Mouse (Mus musculus) stomach, embryonic 14.5 days (tissue): ENCODE data around the gene Tm9sf1. TPM values are rescaled to one million over a fixed set of nuclear protein-coding genes. Genes with fewer than 3 reads are reported as not detected.
A peak's percentile ranks its signal among the peaks of the same experiment; 100 is the strongest.

Experiments
- ATAC-seq: fragments of 200-750 bp; cut with Nextera tagmentation; 2 replicates; pipeline ENCODE4 v1.8.0; 2017; ENCODE audit warnings: low read depth, moderate TSS enrichment; ENCODE audit not compliant: insufficient number of reproducible peaks, insufficient read depth, low FRiP score
- H3K27ac ChIP-seq: fragments of 300-500 bp; sonication (generic); 2 replicates; pipeline ENCODE4 v1.5.1; 2014; ENCODE audit warnings: mild to moderate bottlenecking, low read length, moderate library complexity, mixed read lengths
- H3K27me3 ChIP-seq: fragments of 300-500 bp; sonication (generic); 2 replicates; pipeline ENCODE4 v1.6.1; 2014; ENCODE audit warnings: low read length, control low read depth, mixed read lengths; ENCODE audit not compliant: control insufficient read depth, insufficient read depth
- H3K36me3 ChIP-seq: fragments of 300-500 bp; sonication (generic); 2 replicates; pipeline ENCODE4 v1.6.1; 2014; ENCODE audit warnings: mild to moderate bottlenecking, control low read depth, low read length, moderate library complexity, mixed read lengths; ENCODE audit not compliant: control insufficient read depth, insufficient read depth
- H3K4me1 ChIP-seq: fragments of 300-500 bp; sonication (generic); 2 replicates; pipeline ENCODE4 v1.6.1; 2014; ENCODE audit warnings: low read length, control low read depth, mixed read lengths; ENCODE audit not compliant: control insufficient read depth, insufficient read depth
- H3K4me2 ChIP-seq: fragments of 300-500 bp; sonication (generic); replicated peaks from 2 replicates; pipeline ENCODE4 v1.6.1; 2014; ENCODE audit warnings: low read depth, low read length, control low read depth
- H3K4me3 ChIP-seq: fragments of 300-500 bp; sonication (generic); 2 replicates; pipeline ENCODE4 v1.5.1; 2014; ENCODE audit warnings: low read depth, low read length, control low read depth
- H3K9ac ChIP-seq: fragments of 300-500 bp; sonication (generic); replicated peaks from 2 replicates; pipeline ENCODE4 v1.6.1; 2014; ENCODE audit warnings: low read depth, mild to moderate bottlenecking, control low read depth, low read length, moderate library complexity, mixed read lengths
- H3K9me3 ChIP-seq: fragments of 300-500 bp; sonication (generic); 2 replicates; pipeline ENCODE4 v1.6.1; 2016; ENCODE audit warnings: low read depth, low read length, control low read depth; ENCODE audit not compliant: control insufficient read depth
- WGBS: fragments of 180-500 bp; shearing (Covaris S2); extraction: QIAGEN DNeasy Blood & Tissue Kit; methylation state at CpG from one replicate; pipeline ENCODE4 v1.1.7; 2014; 5-methylcytosine and 5-hydroxymethylcytosine counted together
- polyA plus RNA-seq: library from polyadenylated mRNA; unstranded; fragments of >200 nt; fragmentation: Nextera tagmentation; extraction: Ambion mirVana; gene quantifications from 2 replicates; pipeline ENCODE4 v1.2.1, GENCODE M21; 2014

Tm9sf1 gene
- polyA plus RNA-seq, 1 experiment from 2014 or later, result 109 TPM

- Histone ChIP-seq H3K27ac (no peak overlapping the region), H3K36me3 (peaks cover 50% of the 10 kb centered on the region)
- WGBS, result 92% methylated on average over 11 of the region's 11 CpGs
These were observed 38.8 kb downstream of the Tm9sf1 start for GRCm38 (mm10) chr14:55604823-55605222.

GRCm38 (mm10) chr14:55603633-55604576 is 39.7 kb downstream of the Tm9sf1 start:
- H3K4me1 ChIP-seq, result peaks cover 10% of the 10 kb centered on the region; the same call in 1 of the 2 replicates
- peak overlapping the region; percentile 79 for H3K27ac ChIP-seq
- peak overlapping the region; percentile 29 for H3K4me3 ChIP-seq
- 0 out of 2 replicates have a peak overlapping the region, but pooled peaks have one; percentile 11 for H3K9ac ChIP-seq
- peak; percentile 93 for ATAC-seq
- H3K4me2 ChIP-seq, result peak overlapping the region; percentile 49
- 12% methylated on average over 19 of the region's 19 CpGs for WGBS
- no peaks in the 10 kb centered on the region for H3K27me3 ChIP-seq
- H3K36me3 ChIP-seq, result peaks cover 56% of the 10 kb centered on the region
- no peaks in the 10 kb centered on the region for H3K9me3 ChIP-seq

More at GRCm38 (mm10) chr14:55604823-55605222, 38.8 kb downstream of the Tm9sf1 start:
- Histone ChIP-seq H3K4me2 (no peak overlapping the region; the same call in 1 of the 2 replicates), H3K9ac (0 out of 2 replicates have a peak overlapping the region, but pooled peaks have one; percentile 11), H3K4me1 (peaks cover 10% of the 10 kb centered on the region; the same call in 1 of the 2 replicates), H3K4me3 (no peak overlapping the region), H3K27me3 (no peaks in the 10 kb centered on the region), H3K9me3 (no peaks in the 10 kb centered on the region)
- ATAC-seq, result no peak

- Histone ChIP-seq H3K4me2 (peak within 1 kb of the TSS; percentile 49), H3K36me3 (peaks cover 59% of the 10 kb centered on the region), H3K9ac (0 out of 2 replicates have a peak within 1 kb of the TSS, but pooled peaks have one; percentile 11), H3K27ac (peak within 1 kb of the TSS; percentile 79), H3K27me3 (no peaks in the 10 kb centered on the region), H3K9me3 (no peaks in the 10 kb centered on the region), H3K4me1 (peaks cover 10% of the 10 kb centered on the region; the same call in 1 of the 2 replicates), H3K4me3 (peak within 1 kb of the TSS; percentile 29)
- WGBS, result 87% methylated on average over 7 of the region's 7 CpGs
- no peak for ATAC-seq
These were observed 40.4 kb downstream of the Tm9sf1 start, which contains the start of gene Irf9 for GRCm38 (mm10) chr14:55603271-55603632. TSS of gene Irf9 (plus strand) at chr14:55603571.

GRCm38 (mm10) chr14:55598521-55599390 is 44.9 kb downstream of the Tm9sf1 start:
- H3K36me3 ChIP-seq, result peaks cover 71% of the 10 kb centered on the region
- no peak overlapping the region for H3K9ac ChIP-seq
- H3K9me3 ChIP-seq, result no peaks in the 10 kb centered on the region
- peaks cover 6% of the 10 kb centered on the region; the same call in 1 of the 2 replicates for H3K4me1 ChIP-seq
- H3K27ac ChIP-seq, result no peak overlapping the region
- ATAC-seq, result no peak
- no peaks in the 10 kb centered on the region for H3K27me3 ChIP-seq
- no peak overlapping the region for H3K4me3 ChIP-seq
- no peak overlapping the region for H3K4me2 ChIP-seq
- WGBS, result 95% methylated on average over 21 of the region's 21 CpGs

- no peak overlapping the region for H3K4me2 ChIP-seq
- H3K36me3 ChIP-seq, result peaks cover 51% of the 10 kb centered on the region
- H3K4me3 ChIP-seq, result no peak overlapping the region
- H3K9ac ChIP-seq, result no peak overlapping the region
- peaks cover 14% of the 10 kb centered on the region for H3K4me1 ChIP-seq
- no peak for ATAC-seq
- no peaks in the 10 kb centered on the region for H3K9me3 ChIP-seq
- H3K27me3 ChIP-seq, result no peaks in the 10 kb centered on the region
- no peak overlapping the region for H3K27ac ChIP-seq
- WGBS, result 86% methylated on average over 13 of the region's 13 CpGs
These were observed 47.4 kb downstream of the Tm9sf1 start for GRCm38 (mm10) chr14:55596036-55596690.

GRCm38 (mm10) chr14:55592226-55592625 is 51.4 kb downstream of the Tm9sf1 start:
- H3K4me1 ChIP-seq, result peaks cover 18% of the 10 kb centered on the region
- peak overlapping the region; percentile 86 for H3K4me3 ChIP-seq
- peak overlapping the region; percentile 78 for H3K9ac ChIP-seq
- ATAC-seq, result no peak
- peaks cover 31% of the 10 kb centered on the region for H3K36me3 ChIP-seq
- peak overlapping the region; percentile 71; the same call in 1 of the 2 replicates for H3K27ac ChIP-seq
- H3K4me2 ChIP-seq, result peak overlapping the region; percentile 96
- H3K9me3 ChIP-seq, result no peaks in the 10 kb centered on the region
- WGBS, result 5% methylated on average over 16 of the region's 16 CpGs
- H3K27me3 ChIP-seq, result no peaks in the 10 kb centered on the region

GRCm38 (mm10) chr14:55591331-55591891 is 52.2 kb downstream of the Tm9sf1 start, which contains the start of gene Rnf31:
TSS of gene Rnf31 (plus strand) at chr14:55591708.
- 0% methylated on average over 33 of the region's 33 CpGs for WGBS
- Histone ChIP-seq H3K9ac (peak within 1 kb of the TSS; percentile 78), H3K4me3 (peak within 1 kb of the TSS; percentile 86), H3K27me3 (no peaks in the 10 kb centered on the region), H3K4me1 (peaks cover 18% of the 10 kb centered on the region), H3K4me2 (peak within 1 kb of the TSS; percentile 96), H3K36me3 (peaks cover 23% of the 10 kb centered on the region), H3K27ac (peak within 1 kb of the TSS; percentile 90), H3K9me3 (no peaks in the 10 kb centered on the region)
- peak; percentile 90 for ATAC-seq
